Mouse (Mus musculus) brain, adult 2 months (tissue): ENCODE measurements around the gene Nr1h2.
A peak's percentile ranks its signal among the peaks of the same experiment; 100 is the strongest.

Source experiments
- DNase-seq: peaks from one replicate; pipeline ENCODE4 v3.0.0; 2011; ENCODE audit warnings: low read depth, low spot score

Gene Nr1h2

GRCm38 (mm10) chr7:44553826-44554225 is at the start of gene Nr1h2:
Gene Nr1h2 (minus strand): TSS chr7:44553951.
- DNase-seq, result peak; percentile 98

GRCm38 (mm10) chr7:44603186-44603855 is 49.6 kb upstream of the Nr1h2 start:
- no peak for DNase-seq

- DNase-seq, result peak; percentile 92
Measured at GRCm38 (mm10) chr7:44602443-44602842, 48.7 kb upstream of the Nr1h2 start.

GRCm38 (mm10) chr7:44601646-44602045 is 47.9 kb upstream of the Nr1h2 start:
- no peak for DNase-seq

GRCm38 (mm10) chr7:44600691-44601262 is 47.0 kb upstream of the Nr1h2 start:
- no peak for DNase-seq

- DNase-seq, result no peak
Measured at GRCm38 (mm10) chr7:44598336-44598735, 44.6 kb upstream of the Nr1h2 start.

- DNase-seq, result no peak
Measured at GRCm38 (mm10) chr7:44597666-44598065, 43.9 kb upstream of the Nr1h2 start.

- DNase-seq, result no peak
Measured at GRCm38 (mm10) chr7:44596996-44597538, 43.3 kb upstream of the Nr1h2 start.

GRCm38 (mm10) chr7:44596051-44596450 is 42.3 kb upstream of the Nr1h2 start:
- no peak for DNase-seq

GRCm38 (mm10) chr7:44595131-44595561 is 41.4 kb upstream of the Nr1h2 start:
- no peak for DNase-seq

GRCm38 (mm10) chr7:44594291-44594690 is 40.5 kb upstream of the Nr1h2 start:
- DNase-seq, result peak; percentile 93

- DNase-seq, result peak; percentile 98
Measured at GRCm38 (mm10) chr7:44593775-44594174, 40.0 kb upstream of the Nr1h2 start.

- no peak for DNase-seq
Measured at GRCm38 (mm10) chr7:44593051-44593450, 39.3 kb upstream of the Nr1h2 start.

- no peak for DNase-seq
Measured at GRCm38 (mm10) chr7:44591348-44592116, 37.8 kb upstream of the Nr1h2 start.

GRCm38 (mm10) chr7:44590402-44591347 is 36.9 kb upstream of the Nr1h2 start, which contains the start of gene Kcnc3:
Gene Kcnc3 (plus strand): TSS chr7:44590664.
- DNase-seq, result peak; percentile 100

- DNase-seq, result no peak
Measured at GRCm38 (mm10) chr7:44589946-44590345, 36.2 kb upstream of the Nr1h2 start.

GRCm38 (mm10) chr7:44589149-44589548 is 35.4 kb upstream of the Nr1h2 start:
- DNase-seq, result peak; percentile 97

- no peak for DNase-seq
Measured at GRCm38 (mm10) chr7:44588338-44588737, 34.6 kb upstream of the Nr1h2 start.

- DNase-seq, result no peak
Measured at GRCm38 (mm10) chr7:44587676-44588075, 33.9 kb upstream of the Nr1h2 start.

- DNase-seq, result peak; percentile 97
Measured at GRCm38 (mm10) chr7:44586930-44587329, 33.2 kb upstream of the Nr1h2 start.

- peak; percentile 94 for DNase-seq
Measured at GRCm38 (mm10) chr7:44586518-44586917, 32.8 kb upstream of the Nr1h2 start.
